Mouse (Mus musculus): ENCODE data around the gene Il9r. TPM values are rescaled to one million over a fixed set of nuclear protein-coding genes. Genes with fewer than 3 reads are reported as not detected.
"Not testable (repeated sequence)": the region's sequence is repeated elsewhere in the genome, so short reads cannot be mapped to it uniquely, and the experiment has no call there.

The Il9r gene
- polyA plus RNA-seq, 1 experiment = not detected

DNA sequence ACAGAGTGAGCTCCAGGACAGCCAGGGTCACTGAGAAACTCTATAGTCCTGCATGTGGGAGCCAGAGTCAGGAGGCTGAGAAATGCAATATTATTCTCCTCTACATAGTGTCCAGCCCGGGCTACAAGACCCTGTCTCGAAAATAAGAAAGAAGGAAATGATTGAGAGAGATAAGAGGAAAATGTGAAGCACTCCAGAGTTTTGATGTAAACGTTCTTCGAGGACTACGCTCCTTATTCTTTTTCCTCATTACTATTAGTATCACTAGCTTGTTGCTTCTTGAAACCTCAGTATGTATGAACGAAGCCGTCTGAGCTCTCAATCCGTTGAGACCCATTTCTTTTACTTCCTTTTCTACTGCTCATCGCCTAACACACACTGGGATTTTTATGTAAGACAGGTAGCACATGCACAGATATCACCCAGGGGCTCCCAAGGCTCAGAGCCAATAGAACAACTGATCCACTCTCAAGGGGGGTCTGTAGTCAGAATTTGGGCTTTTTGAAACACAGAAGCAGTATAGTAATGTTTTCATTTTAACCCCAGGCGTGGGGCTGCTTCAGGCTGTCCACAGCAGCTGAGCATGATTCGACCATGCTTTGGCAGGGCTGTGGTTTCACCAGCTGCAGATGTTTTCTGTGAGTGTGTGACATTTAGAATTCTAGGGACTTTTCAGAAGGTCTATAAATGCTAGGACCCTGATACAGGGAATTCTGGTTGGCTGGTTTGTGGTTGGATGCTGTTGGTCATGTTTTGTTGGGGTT is 2.0 kb upstream of the Il9r start:
- no peak overlapping the region for H3K4me3 ChIP-seq (replicated peaks)

DNA sequence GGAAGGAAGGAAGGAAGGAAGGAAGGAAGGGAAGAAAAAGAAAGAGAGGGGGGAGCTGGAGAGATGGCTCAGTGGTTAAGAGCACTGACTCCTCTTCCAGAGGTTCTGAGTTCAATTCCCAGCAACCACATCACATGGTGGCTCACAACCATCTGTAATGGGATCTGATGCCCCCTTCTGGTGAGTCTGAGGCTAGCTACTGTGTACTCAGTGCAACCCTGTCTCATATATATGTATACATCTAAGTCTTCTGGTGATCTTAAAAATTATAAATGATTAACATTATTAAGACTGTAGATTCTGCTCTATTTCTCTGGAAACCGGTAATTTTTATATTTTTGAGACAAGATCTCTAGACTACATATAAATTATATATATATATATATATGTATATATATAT is 913 bp upstream of the Il9r start:
- H3K4me3 ChIP-seq (replicated peaks); H3K36me3 ChIP-seq (replicated peaks; ENCODE audit: low read length); H3K9me3 ChIP-seq: not testable (repeated sequence)
- Histone ChIP-seq H3K27me3 (replicated peaks) (peaks cover 21% of the 10 kb centered on the region), H3K4me1 (peaks cover 57% of the 10 kb centered on the region)

More for the DNA sequence above, 2.0 kb upstream of the Il9r start:
- peaks cover 58% of the 10 kb centered on the region for H3K4me1 ChIP-seq
- H3K27me3 ChIP-seq (replicated peaks) = peaks cover 11% of the 10 kb centered on the region
- H3K9me3 ChIP-seq = no peaks in the 10 kb centered on the region
- TF ChIP-seq FLI1 (IDR thresholded peaks at IDR 0.05; ENCODE audit: low read length) = no peak
- no peak for TF ChIP-seq GATA1 (IDR thresholded peaks at IDR 0.05; ENCODE audit: borderline replicate concordance, low read length)
- H3K36me3 ChIP-seq (replicated peaks; ENCODE audit: low read length) = peaks cover 7% of the 10 kb centered on the region

DNA sequence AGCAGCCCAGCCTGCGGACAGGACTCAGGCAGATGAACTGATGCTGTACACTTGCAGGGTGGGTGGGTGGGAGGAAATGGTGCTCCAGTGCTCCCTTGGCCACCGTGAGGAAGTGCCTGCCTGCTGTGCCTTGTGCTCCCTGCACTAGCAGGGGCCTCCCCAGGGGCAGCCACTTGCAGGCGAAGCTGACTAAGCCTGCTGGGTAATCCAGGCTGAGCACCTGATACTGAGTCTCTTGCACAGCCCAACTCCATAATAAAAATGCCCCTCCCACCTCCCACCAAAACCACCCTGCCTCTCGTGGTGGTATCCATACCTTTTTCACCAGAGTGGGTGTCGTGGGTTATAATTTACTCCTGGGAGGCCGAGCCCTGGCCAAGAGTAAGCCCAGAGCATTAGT is 849 bp downstream of the Il9r start:
- Histone ChIP-seq H3K36me3 (replicated peaks; ENCODE audit: low read length) (no peaks in the 10 kb centered on the region), H3K27me3 (replicated peaks) (peaks cover 35% of the 10 kb centered on the region), H3K4me1 (peaks cover 54% of the 10 kb centered on the region), H3K9me3 (no peaks in the 10 kb centered on the region), H3K4me3 (replicated peaks) (peak overlapping the region; percentile 53)
- TF ChIP-seq GATA1 (IDR thresholded peaks at IDR 0.05; ENCODE audit: borderline replicate concordance, low read length) (no peak), FLI1 (IDR thresholded peaks at IDR 0.05; ENCODE audit: low read length) (no peak)

DNA sequence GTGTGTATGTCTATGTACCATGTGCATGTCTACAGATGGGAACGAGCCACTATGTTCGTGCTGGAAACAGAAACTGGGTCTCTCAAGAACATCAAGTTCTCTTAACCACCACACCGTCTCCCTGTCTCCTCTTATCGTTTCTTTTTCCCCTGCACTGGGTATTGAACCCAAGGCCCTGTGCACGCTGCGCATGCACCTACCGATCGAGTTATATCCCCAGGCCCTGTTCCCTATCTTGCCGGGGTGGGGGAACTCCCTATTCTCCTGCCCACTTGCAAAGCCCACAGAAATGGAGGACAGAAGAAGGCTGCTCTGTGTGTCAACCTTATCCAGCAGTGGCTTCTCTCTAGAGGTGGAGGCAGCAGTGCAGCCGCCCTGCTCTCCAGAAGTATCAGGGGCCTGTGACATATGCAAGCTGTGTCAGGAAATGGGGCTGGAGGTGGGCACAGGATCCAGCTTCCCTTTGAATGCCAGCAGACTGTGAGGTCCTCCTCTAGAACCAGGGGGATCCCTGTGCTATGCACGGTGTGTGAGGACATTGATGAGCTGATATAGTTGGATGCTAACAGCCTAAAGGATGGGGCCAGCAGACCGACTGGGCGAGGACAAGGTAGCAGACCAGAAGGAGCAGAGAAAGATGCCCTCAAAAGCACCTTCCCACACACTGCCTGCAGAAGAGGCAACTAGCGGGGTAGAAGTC is 1.7 kb downstream of the Il9r start:
- Histone ChIP-seq H3K4me3 (replicated peaks) (no peak overlapping the region), H3K36me3 (replicated peaks; ENCODE audit: low read length) (no peaks in the 10 kb centered on the region), H3K4me1 (peaks cover 54% of the 10 kb centered on the region), H3K27me3 (replicated peaks) (peaks cover 44% of the 10 kb centered on the region), H3K9me3 (no peaks in the 10 kb centered on the region)
- TF ChIP-seq FLI1 (IDR thresholded peaks at IDR 0.05; ENCODE audit: low read length) (no peak), GATA1 (IDR thresholded peaks at IDR 0.05; ENCODE audit: borderline replicate concordance, low read length) (no peak)

DNA sequence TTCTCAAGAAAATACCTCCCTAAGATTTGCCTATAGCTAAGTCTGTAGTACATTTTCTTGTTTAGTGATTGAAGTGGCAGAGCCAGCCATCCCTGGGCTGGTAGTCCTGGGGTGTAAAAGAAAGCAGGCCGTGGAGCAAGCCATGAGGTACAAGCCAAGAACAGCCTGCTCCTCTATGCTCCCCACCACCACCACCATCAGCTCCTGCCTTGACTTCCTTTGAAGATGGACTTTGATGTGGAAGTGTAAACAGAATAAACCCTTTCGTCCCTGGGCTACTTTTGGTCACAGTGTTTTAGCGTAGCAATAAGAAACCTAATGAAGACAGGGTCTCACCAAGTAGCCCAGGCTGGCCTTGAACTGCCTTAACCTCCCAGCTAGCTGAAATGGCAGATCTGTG is 2.3 kb downstream of the Il9r start:
- H3K4me1 ChIP-seq = peaks cover 51% of the 10 kb centered on the region

DNA sequence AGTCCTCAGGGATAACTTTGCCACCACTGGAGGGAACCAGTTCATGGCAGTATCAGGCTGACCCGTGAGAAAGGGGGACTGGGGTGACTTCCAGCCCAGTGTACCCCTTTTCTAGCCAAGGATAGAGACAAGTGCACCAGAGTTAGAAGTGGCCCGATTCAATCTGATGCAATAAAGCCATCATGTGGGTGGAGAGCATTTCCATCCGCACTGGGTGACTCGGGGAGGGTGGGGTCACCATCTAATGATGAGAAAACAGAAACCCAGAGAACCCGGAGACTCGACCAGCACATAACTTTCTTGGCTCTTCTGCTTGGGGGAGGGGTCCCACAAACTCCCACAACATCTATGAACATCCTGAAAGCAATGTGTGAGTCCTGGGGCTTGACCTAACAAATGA is 3.4 kb downstream of the Il9r start:
- Histone ChIP-seq H3K9me3 (no peaks in the 10 kb centered on the region), H3K4me1 (peaks cover 44% of the 10 kb centered on the region), H3K36me3 (replicated peaks; ENCODE audit: low read length) (no peaks in the 10 kb centered on the region), H3K27me3 (replicated peaks) (peaks cover 53% of the 10 kb centered on the region), H3K4me3 (replicated peaks) (no peak overlapping the region)
- TF ChIP-seq GATA1 (IDR thresholded peaks at IDR 0.05; ENCODE audit: borderline replicate concordance, low read length) = no peak
- no peak for TF ChIP-seq FLI1 (IDR thresholded peaks at IDR 0.05; ENCODE audit: low read length)

More for the DNA sequence above, 2.3 kb downstream of the Il9r start:
- H3K27me3 ChIP-seq (replicated peaks) = peaks cover 48% of the 10 kb centered on the region
- no peaks in the 10 kb centered on the region for H3K9me3 ChIP-seq
- no peak overlapping the region for H3K4me3 ChIP-seq (replicated peaks)
- TF ChIP-seq GATA1 (IDR thresholded peaks at IDR 0.05; ENCODE audit: borderline replicate concordance, low read length) (no peak), FLI1 (IDR thresholded peaks at IDR 0.05; ENCODE audit: low read length) (no peak)
- H3K36me3 ChIP-seq (replicated peaks; ENCODE audit: low read length) = no peaks in the 10 kb centered on the region

DNA sequence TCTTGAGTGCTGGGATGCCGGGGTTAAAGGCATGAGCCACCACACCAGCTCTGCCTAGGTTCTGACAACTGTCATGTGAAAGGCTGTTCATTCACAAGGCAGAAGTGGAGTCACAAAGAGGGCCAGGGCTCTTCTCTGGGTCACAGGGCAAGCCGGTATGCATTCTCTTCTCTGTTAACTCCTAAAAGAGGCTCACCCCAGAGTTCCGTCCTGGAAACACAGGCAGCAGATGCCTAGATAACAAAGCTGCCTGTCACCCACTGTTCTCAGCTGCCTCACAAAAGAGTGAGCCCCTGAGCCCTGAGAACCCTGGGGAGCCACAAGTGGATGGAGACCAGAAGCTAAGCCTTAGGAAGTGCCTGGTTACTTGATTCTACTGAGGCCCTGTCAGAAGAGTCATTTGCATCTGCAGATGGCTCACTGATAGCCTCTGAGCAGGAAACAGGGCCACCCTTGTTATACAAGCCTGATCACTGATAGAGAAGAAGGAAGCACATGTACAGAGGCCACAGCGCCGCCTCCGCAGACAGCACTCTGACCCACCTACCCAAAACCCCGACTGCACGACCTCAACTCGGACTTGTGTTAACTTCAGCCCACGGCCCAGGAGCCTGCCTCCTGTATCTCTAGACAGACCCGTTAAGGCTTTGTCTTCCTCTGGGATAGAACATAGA is 4.1 kb downstream of the Il9r start:
- H3K36me3 ChIP-seq (replicated peaks; ENCODE audit: low read length) = no peaks in the 10 kb centered on the region
- H3K27me3 ChIP-seq (replicated peaks) = peaks cover 57% of the 10 kb centered on the region
- H3K4me3 ChIP-seq (replicated peaks) = no peak overlapping the region
- no peaks in the 10 kb centered on the region for H3K9me3 ChIP-seq
- H3K4me1 ChIP-seq = peaks cover 44% of the 10 kb centered on the region
- TF ChIP-seq GATA1 (IDR thresholded peaks at IDR 0.05; ENCODE audit: borderline replicate concordance, low read length) = no peak
- no peak for TF ChIP-seq FLI1 (IDR thresholded peaks at IDR 0.05; ENCODE audit: low read length)

DNA sequence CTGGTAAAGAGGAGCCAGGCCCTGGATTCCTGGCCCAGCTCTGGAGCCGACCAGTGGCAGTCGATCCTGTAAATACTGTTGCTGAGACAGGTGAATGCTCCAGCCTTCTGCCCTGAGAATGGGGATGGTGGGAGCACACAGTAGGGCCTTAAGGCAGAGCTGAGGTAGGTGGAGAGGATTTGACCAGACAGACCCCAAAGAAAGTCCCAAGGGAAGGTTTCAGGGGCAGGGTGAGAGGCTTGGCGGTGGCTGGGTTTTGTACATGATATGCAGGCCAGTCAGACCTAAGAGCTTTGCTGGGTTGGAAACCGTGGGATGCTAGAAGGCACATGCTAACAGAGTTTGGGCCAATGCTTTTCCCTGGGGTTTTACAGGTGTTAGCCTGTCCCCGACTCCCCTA is 5.5 kb downstream of the Il9r start:
- H3K27me3 ChIP-seq (replicated peaks) = peaks cover 65% of the 10 kb centered on the region
- no peaks in the 10 kb centered on the region for H3K36me3 ChIP-seq (replicated peaks; ENCODE audit: low read length)
- peaks cover 34% of the 10 kb centered on the region for H3K4me1 ChIP-seq
- H3K4me3 ChIP-seq (replicated peaks) = no peak overlapping the region
- H3K9me3 ChIP-seq = no peaks in the 10 kb centered on the region
- TF ChIP-seq FLI1 (IDR thresholded peaks at IDR 0.05; ENCODE audit: low read length) = no peak
- no peak for TF ChIP-seq GATA1 (IDR thresholded peaks at IDR 0.05; ENCODE audit: borderline replicate concordance, low read length)

DNA sequence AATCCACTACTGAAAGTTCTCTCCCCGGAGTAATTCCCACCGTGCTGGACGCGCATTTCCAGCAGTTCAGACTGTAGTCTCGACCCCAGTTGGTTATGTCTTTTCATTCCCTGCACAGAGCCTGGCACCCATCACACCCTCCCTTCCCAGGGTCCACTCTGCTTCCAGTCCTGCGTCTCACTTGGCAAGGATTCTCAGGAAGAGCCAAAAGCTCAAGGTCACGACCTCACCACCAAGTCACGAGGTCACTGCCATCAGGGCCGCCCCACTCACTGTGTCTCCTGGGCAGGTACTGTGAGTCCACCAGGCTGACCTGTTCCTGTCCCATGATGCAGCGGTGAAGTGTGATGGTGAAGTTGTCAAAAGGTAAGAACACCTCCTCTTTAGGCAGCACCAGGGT is 6.0 kb downstream of the Il9r start:
- H3K4me3 ChIP-seq (replicated peaks) = no peak overlapping the region
- H3K9me3 ChIP-seq = no peaks in the 10 kb centered on the region
- H3K4me1 ChIP-seq = peaks cover 28% of the 10 kb centered on the region
- H3K27me3 ChIP-seq (replicated peaks) = peaks cover 69% of the 10 kb centered on the region
- no peaks in the 10 kb centered on the region for H3K36me3 ChIP-seq (replicated peaks; ENCODE audit: low read length)
- TF ChIP-seq GATA1 (IDR thresholded peaks at IDR 0.05; ENCODE audit: borderline replicate concordance, low read length) (no peak), FLI1 (IDR thresholded peaks at IDR 0.05; ENCODE audit: low read length) (no peak)

DNA sequence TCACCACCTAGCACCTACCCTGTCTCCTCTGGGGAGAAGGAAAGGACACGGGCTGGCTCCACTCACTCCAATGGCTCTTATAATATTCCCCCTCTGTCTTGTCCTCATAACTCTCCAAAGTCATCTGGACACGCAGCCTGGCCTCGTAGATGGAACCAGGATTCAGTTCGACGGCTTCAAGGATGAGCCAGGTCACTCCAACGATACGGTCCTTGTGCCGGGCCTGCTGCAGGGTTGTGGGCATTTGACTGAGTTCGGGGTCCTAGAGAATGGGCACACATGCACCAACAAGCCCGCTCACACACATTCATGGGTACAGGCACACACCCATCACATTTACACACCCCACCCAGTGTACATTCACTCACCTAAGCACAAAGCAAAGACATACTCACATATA is 6.9 kb downstream of the Il9r start:
- no peaks in the 10 kb centered on the region for H3K9me3 ChIP-seq
- no peak overlapping the region for H3K4me3 ChIP-seq (replicated peaks)
- H3K27me3 ChIP-seq (replicated peaks) = peaks cover 67% of the 10 kb centered on the region
- H3K36me3 ChIP-seq (replicated peaks; ENCODE audit: low read length) = no peaks in the 10 kb centered on the region
- TF ChIP-seq FLI1 (IDR thresholded peaks at IDR 0.05; ENCODE audit: low read length) (no peak), GATA1 (IDR thresholded peaks at IDR 0.05; ENCODE audit: borderline replicate concordance, low read length) (no peak)
- peaks cover 19% of the 10 kb centered on the region for H3K4me1 ChIP-seq
